Mouse (Mus musculus) embryonic fibroblast, embryonic 13.5 days (primary cell): ENCODE results near the gene Slc38a2.

Experiments
- CTCF ChIP-seq: IDR thresholded peaks from 2 replicates; pipeline ENCODE4 v1.5.1; 2011; ENCODE audit warnings: mild to moderate bottlenecking, control low read depth, low read length, moderate library complexity, borderline replicate concordance; ENCODE audit not compliant: insufficient read depth
- POLR2A ChIP-seq: IDR thresholded peaks from 2 replicates; pipeline ENCODE4 v1.6.1; 2011; ENCODE audit warnings: low read depth, mild to moderate bottlenecking, control low read depth, low read length, moderate library complexity

- TF ChIP-seq CTCF = no peak
- TF ChIP-seq POLR2A = no peak
These were observed 14.3 kb downstream of the Slc38a2 start for GRCm38 (mm10) chr15:96685273-96685672.
